Mouse (Mus musculus): ENCODE data around the gene Lhx4. TPM values are rescaled to one million over a fixed set of nuclear protein-coding genes. Genes with fewer than 3 reads are reported as not detected.

The Lhx4 gene
- total and polyA plus RNA-seq, 2 experiments = not detected

DNA sequence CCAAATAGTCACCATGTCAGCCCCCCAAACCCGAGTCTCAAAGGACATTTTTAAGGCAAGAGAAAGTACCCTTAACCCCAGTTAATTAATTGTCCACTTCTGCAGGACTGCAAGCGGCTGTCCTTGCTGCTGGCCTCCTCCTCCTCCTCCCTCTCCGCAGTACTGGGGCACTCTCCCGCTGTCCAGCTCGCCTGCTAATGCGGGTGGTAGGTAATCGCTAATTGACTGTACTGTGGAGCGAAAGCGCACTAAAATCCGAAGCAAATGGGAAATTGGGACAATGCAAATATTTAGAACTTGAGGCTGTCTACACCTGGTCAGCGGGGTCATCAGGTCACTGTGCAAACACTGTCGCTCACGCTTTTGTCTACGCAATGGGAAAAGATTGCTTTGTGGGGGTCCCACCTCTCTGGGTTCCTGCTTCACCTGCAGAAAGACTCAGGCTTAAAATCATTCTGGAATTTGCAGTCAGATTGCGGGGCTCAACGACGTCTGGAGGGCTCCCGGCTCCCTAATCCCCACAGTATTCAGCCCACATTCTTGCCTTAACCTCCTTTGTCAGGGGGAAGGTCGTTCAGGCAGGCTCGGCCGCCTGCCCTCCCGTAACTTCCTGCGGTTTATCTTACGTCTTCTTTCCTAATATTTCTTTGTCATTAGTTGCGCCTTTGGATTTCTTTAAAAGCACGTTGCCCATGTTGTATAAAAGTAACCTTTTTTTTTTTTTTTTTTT is 15.2 kb downstream of the Lhx4 start:
- Histone ChIP-seq H3K9ac (ENCODE audit: low read depth, low read length) (no peak overlapping the region), H3K4me1 (ENCODE audit: control insufficient read depth, insufficient read depth, low read length) (no peaks in the 10 kb centered on the region), H3K79me2 (ENCODE audit: control insufficient read depth, insufficient read depth, low read length) (no peaks in the 10 kb centered on the region), H3K27ac (replicated peaks; ENCODE audit: insufficient read depth, low read depth, low read length) (no peak overlapping the region), H3K4me3 (ENCODE audit: insufficient read depth, low read depth, low read length) (no peak overlapping the region), H3K36me3 (ENCODE audit: control insufficient read depth, insufficient read depth, low read length) (no peaks in the 10 kb centered on the region), H3K27me3 (ENCODE audit: control insufficient read depth, insufficient read depth, low read length) (peaks cover 42% of the 10 kb centered on the region)
- TF ChIP-seq POLR2A (IDR thresholded peaks at IDR 0.05; ENCODE audit: extremely low read depth, insufficient read depth, low read length) (no peak), CTCF (IDR thresholded peaks at IDR 0.05; ENCODE audit: low read depth, low read length) (no peak)
- 5% methylated on average over 26 of the region's 26 CpGs for WGBS
- DNase-seq (ENCODE audit: extremely low read depth, low read depth, low spot score) = no peak

DNA sequence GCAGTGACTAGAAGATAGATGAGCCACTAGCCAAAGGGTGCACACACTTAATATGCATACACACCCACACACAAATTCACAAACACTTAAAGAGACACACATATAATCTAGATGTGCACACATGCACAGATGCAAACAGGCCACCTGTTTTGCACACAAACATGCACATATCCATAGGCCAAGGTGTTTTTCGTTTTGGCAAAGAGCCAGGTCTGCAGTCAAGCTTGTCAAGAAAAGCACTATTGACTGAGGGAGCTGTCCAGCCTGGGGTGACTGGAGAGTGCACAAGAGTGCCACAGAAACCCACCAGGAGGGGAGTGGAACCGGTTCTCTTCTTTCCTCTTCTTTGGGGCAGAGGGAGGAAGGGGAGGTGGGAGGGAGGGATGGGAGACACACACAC is 20.3 kb downstream of the Lhx4 start:
- peaks cover 38% of the 10 kb centered on the region; the same call in 1 of the 2 replicates for H3K27me3 ChIP-seq (ENCODE audit: control insufficient read depth, insufficient read depth, low read length)
- no peaks in the 10 kb centered on the region for H3K79me2 ChIP-seq (ENCODE audit: control insufficient read depth, insufficient read depth, low read length)
- no peaks in the 10 kb centered on the region for H3K4me1 ChIP-seq (ENCODE audit: control insufficient read depth, insufficient read depth, low read length)
- no peak overlapping the region for H3K27ac ChIP-seq (replicated peaks; ENCODE audit: insufficient read depth, low read depth, low read length)
- 0% methylated on average over 2 of the region's 2 CpGs for WGBS
- H3K9ac ChIP-seq (ENCODE audit: low read depth, low read length) = no peak overlapping the region
- H3K36me3 ChIP-seq (ENCODE audit: control insufficient read depth, insufficient read depth, low read length) = no peaks in the 10 kb centered on the region
- no peak for DNase-seq (ENCODE audit: extremely low read depth, low read depth, low spot score)
- H3K4me3 ChIP-seq (ENCODE audit: insufficient read depth, low read depth, low read length) = no peak overlapping the region
- no peak for TF ChIP-seq POLR2A (IDR thresholded peaks at IDR 0.05; ENCODE audit: extremely low read depth, insufficient read depth, low read length)
- TF ChIP-seq CTCF (IDR thresholded peaks at IDR 0.05; ENCODE audit: low read depth, low read length) = no peak

DNA sequence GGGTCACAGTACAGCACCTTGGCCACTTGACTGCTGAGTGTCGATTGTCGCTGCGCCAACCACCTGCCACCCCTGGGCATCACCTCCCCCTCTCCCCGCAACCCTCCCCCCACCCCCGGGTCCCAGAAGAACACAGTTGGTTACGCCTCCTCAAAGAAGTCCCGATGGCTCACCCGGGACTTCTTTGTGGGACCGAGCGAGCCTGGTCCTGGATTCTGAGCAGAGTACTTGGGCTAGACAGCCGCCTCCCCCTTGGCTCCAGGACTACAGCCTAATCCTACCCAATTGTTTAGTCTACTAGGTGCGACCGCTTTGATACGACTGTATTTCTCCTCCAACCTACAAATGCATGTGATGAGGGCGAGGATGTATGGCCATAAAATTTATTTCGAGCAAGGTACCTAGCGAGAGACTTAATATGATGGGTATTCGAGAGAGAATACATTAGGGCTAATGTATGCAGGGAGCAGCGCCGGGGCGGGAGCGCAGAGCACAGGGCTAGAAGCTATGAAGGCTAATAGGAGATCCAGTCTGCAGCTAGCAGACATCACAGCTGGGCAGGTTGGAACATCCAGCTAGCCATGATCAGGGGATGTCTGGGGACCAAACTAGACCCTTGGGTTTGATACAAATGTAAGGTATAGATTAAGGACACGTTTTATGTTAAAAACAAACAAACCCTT is 22.2 kb downstream of the Lhx4 start:
- Histone ChIP-seq H3K4me3 (ENCODE audit: insufficient read depth, low read depth, low read length) (no peak overlapping the region), H3K4me1 (ENCODE audit: control insufficient read depth, insufficient read depth, low read length) (no peaks in the 10 kb centered on the region), H3K36me3 (ENCODE audit: control insufficient read depth, insufficient read depth, low read length) (no peaks in the 10 kb centered on the region), H3K9ac (ENCODE audit: low read depth, low read length) (no peak overlapping the region), H3K79me2 (ENCODE audit: control insufficient read depth, insufficient read depth, low read length) (no peaks in the 10 kb centered on the region), H3K27me3 (ENCODE audit: control insufficient read depth, insufficient read depth, low read length) (peaks cover 33% of the 10 kb centered on the region; the same call in 1 of the 2 replicates), H3K27ac (replicated peaks; ENCODE audit: insufficient read depth, low read depth, low read length) (no peak overlapping the region)
- no peak for DNase-seq (ENCODE audit: extremely low read depth, low read depth, low spot score)
- TF ChIP-seq CTCF (IDR thresholded peaks at IDR 0.05; ENCODE audit: low read depth, low read length) (no peak), POLR2A (IDR thresholded peaks at IDR 0.05; ENCODE audit: extremely low read depth, insufficient read depth, low read length) (no peak)
- 9% methylated on average over 23 of the region's 23 CpGs for WGBS

DNA sequence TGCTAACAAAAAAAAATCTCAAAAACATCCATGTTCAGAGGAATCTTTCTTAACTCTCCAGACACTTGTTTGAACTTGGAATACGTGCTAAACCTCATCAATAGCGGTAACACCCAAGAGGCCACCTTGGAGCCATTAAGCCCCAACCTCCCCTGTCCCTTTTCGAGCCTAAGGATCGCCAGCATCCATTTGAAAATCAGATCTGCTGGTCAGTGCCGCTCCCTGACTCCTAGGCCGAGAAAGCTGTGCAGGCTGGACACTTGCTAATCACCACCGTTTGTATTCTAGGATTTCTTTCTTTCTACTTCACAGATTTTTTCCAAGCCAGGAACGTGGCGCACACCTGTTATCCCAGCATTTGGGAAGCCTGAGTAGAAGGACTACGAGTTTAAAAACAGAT is 23.7 kb downstream of the Lhx4 start:
- Histone ChIP-seq H3K4me3 (ENCODE audit: insufficient read depth, low read depth, low read length) (no peak overlapping the region), H3K27me3 (ENCODE audit: control insufficient read depth, insufficient read depth, low read length) (peaks cover 32% of the 10 kb centered on the region; the same call in 1 of the 2 replicates), H3K79me2 (ENCODE audit: control insufficient read depth, insufficient read depth, low read length) (no peaks in the 10 kb centered on the region), H3K9ac (ENCODE audit: low read depth, low read length) (no peak overlapping the region), H3K4me1 (ENCODE audit: control insufficient read depth, insufficient read depth, low read length) (no peaks in the 10 kb centered on the region), H3K36me3 (ENCODE audit: control insufficient read depth, insufficient read depth, low read length) (no peaks in the 10 kb centered on the region), H3K27ac (replicated peaks; ENCODE audit: insufficient read depth, low read depth, low read length) (no peak overlapping the region)
- no peak for DNase-seq (ENCODE audit: extremely low read depth, low read depth, low spot score)
- TF ChIP-seq CTCF (IDR thresholded peaks at IDR 0.05; ENCODE audit: low read depth, low read length) (no peak), POLR2A (IDR thresholded peaks at IDR 0.05; ENCODE audit: extremely low read depth, insufficient read depth, low read length) (no peak)
- WGBS = 39% methylated on average over 10 of the region's 10 CpGs

DNA sequence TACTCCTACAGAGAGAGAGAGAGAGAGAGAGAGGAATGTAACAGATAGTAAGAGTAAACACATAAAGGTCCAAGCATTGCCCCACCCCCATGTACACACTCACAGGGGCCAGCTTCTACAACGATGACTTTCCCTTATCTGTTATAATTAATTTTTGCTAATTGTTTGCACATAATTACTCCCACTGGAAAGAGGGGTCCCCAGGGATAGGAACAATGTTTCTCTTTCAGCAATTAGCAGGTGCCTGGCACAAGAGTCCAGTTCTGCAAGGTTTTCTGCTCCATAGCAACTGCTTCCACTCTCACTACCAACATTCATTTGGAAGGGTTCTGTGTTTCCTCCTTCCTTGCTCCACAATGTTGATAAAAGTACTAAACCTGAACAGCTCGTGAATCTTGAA is 25.6 kb downstream of the Lhx4 start:
- Histone ChIP-seq H3K4me3 (ENCODE audit: insufficient read depth, low read depth, low read length) (no peak overlapping the region), H3K27me3 (ENCODE audit: control insufficient read depth, insufficient read depth, low read length) (peaks cover 26% of the 10 kb centered on the region; the same call in 1 of the 2 replicates), H3K36me3 (ENCODE audit: control insufficient read depth, insufficient read depth, low read length) (no peaks in the 10 kb centered on the region), H3K9ac (ENCODE audit: low read depth, low read length) (no peak overlapping the region), H3K27ac (replicated peaks; ENCODE audit: insufficient read depth, low read depth, low read length) (no peak overlapping the region), H3K4me1 (ENCODE audit: control insufficient read depth, insufficient read depth, low read length) (no peaks in the 10 kb centered on the region), H3K79me2 (ENCODE audit: control insufficient read depth, insufficient read depth, low read length) (no peaks in the 10 kb centered on the region)
- TF ChIP-seq POLR2A (IDR thresholded peaks at IDR 0.05; ENCODE audit: extremely low read depth, insufficient read depth, low read length) (no peak), CTCF (IDR thresholded peaks at IDR 0.05; ENCODE audit: low read depth, low read length) (no peak)
- WGBS = 51% methylated on average over 2 of the region's 2 CpGs
- no peak for DNase-seq (ENCODE audit: extremely low read depth, low read depth, low spot score)

DNA sequence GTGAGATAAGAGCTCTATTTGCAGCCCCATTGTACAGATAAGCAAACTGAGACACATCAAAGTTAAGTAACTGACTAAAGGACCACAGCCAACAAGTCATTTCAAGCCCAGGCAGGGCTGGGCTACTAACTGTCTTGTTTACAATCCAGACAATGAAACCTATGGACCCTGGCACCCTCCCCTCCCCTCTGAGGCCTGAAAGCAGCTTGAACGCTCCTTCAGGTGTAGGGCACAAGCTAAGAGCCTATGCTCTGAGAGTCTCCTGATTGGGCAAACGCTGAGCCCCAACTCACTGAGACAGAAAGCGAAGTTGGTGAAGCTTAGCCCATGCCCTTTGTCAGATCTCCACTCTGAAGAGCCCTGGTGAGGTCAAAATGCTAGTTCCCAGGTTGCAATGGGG is 27.2 kb downstream of the Lhx4 start:
- 78% methylated on average over 3 of the region's 3 CpGs for WGBS
- H3K36me3 ChIP-seq (ENCODE audit: control insufficient read depth, insufficient read depth, low read length) = no peaks in the 10 kb centered on the region
- H3K27ac ChIP-seq (replicated peaks; ENCODE audit: insufficient read depth, low read depth, low read length) = no peak overlapping the region
- H3K4me1 ChIP-seq (ENCODE audit: control insufficient read depth, insufficient read depth, low read length) = no peaks in the 10 kb centered on the region
- H3K27me3 ChIP-seq (ENCODE audit: control insufficient read depth, insufficient read depth, low read length) = peaks cover 20% of the 10 kb centered on the region; the same call in 1 of the 2 replicates
- no peak overlapping the region for H3K9ac ChIP-seq (ENCODE audit: low read depth, low read length)
- H3K79me2 ChIP-seq (ENCODE audit: control insufficient read depth, insufficient read depth, low read length) = no peaks in the 10 kb centered on the region
- no peak for TF ChIP-seq CTCF (IDR thresholded peaks at IDR 0.05; ENCODE audit: low read depth, low read length)
- no peak for TF ChIP-seq POLR2A (IDR thresholded peaks at IDR 0.05; ENCODE audit: extremely low read depth, insufficient read depth, low read length)
- no peak overlapping the region for H3K4me3 ChIP-seq (ENCODE audit: insufficient read depth, low read depth, low read length)
- no peak for DNase-seq (ENCODE audit: extremely low read depth, low read depth, low spot score)

Measured in liver, adult 2 months (tissue).